Mouse (Mus musculus): Measurements from ENCODE around the gene Prkag2. TPM values are rescaled to one million over a fixed set of nuclear protein-coding genes. Genes with fewer than 3 reads are reported as not detected.

The Prkag2 gene
- polyA plus RNA-seq, 2 experiments = 3.1 to 4.0 TPM

DNA sequence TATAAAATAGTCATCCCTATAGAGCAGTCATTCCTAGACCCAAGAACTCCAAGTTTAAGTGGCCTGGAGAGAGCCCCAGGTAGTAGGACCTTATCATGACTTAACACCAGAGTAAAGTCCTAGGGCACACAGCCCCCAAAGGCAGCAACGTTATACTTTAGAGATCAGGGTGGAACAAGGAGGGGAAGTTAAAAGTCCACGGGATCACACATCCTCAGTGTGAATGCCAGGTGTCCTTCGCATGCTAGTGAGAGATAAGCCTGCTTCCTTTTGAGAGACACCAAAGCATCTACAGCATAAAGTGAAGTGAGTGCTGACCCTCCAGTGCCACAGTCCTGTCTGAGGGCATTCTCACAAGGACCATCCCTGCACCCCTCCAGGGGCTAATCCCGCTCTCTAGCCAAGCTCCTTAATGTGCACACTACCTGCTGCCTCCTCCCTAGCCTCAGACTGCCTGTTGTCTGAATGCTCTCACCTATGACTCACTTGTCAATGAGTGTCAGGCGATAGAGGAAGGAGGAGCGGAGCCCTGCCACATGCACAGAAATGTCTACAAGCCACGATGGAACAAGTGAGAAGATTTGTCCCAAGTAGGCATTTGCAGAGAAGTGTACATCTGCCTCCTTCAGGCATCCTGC lies 132.4 kb downstream of the Prkag2 start:
- DNase-seq (ENCODE audit: low read depth in 3 of 3, low spot score in 3 of 3) = no peak
- Histone ChIP-seq H3K27me3 (ENCODE audit: control insufficient read depth, insufficient read depth, low read length) (no peaks in the 10 kb centered on the region; the same call in none of the 2 replicates), H3K9me3 (ENCODE audit: control insufficient read depth, low read length) (no peaks in the 10 kb centered on the region), H3K27ac (no peak overlapping the region), H3K36me3 (replicated peaks; ENCODE audit: control insufficient read depth, insufficient read depth, low read depth) (no peaks in the 10 kb centered on the region), H3K4me3 (ENCODE audit: insufficient read depth in 1 of 2, low read depth in 2 of 2, low read length in 2 of 2) (no peak overlapping the region), H3K9ac (replicated peaks) (no peak overlapping the region), H3K4me1 (replicated peaks; ENCODE audit: control insufficient read depth in 2 of 2, insufficient read depth in 2 of 2, low read length in 1 of 2) (peaks cover 4 to 11% of the 10 kb centered on the region in 2 experiments; a peak in 3 of 4 replicates), H3K4me2 (ENCODE audit: low read depth) (no peak overlapping the region)
- no peak for TF ChIP-seq EP300 (IDR thresholded peaks at IDR 0.05; ENCODE audit: low read depth)
- TF ChIP-seq CTCF (IDR thresholded peaks at IDR 0.05; ENCODE audit: low read depth) = no peak
- no peak for ATAC-seq (ENCODE audit: insufficient read depth)
- 17% methylated on average over 7 of the region's 7 CpGs for WGBS (ENCODE audit: insufficient replicate concordance)

DNA sequence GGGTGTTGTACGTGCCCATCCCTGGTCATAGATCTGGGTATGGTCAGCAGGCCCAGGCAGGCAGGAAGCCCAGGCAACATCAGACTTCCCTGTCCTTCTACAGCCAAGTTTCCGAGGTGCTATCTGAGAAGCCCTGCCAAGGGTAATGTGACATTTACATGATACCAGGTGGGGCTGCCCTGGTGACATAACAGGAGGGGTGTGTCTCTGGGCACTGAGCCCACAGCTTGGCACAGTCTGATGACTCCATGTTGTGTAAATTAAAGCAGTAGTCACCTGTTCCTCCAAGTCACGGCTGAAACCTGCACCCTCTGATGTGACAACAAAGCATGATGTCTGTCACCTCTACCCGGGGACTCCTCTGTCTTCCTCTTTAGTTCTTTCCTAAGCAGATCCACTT lies 136.7 kb downstream of the Prkag2 start:
- H3K4me1 ChIP-seq (replicated peaks; ENCODE audit: control insufficient read depth in 2 of 2, insufficient read depth in 2 of 2, low read length in 1 of 2) = peaks cover 4 to 5% of the 10 kb centered on the region in 2 experiments; a peak in 3 of 4 replicates
- H3K4me2 ChIP-seq (ENCODE audit: low read depth) = no peak overlapping the region
- DNase-seq (ENCODE audit: low read depth in 3 of 3, low spot score in 3 of 3) (no peak), ATAC-seq (ENCODE audit: insufficient read depth) (no peak)
- no peak overlapping the region for H3K4me3 ChIP-seq (ENCODE audit: insufficient read depth in 1 of 2, low read depth in 2 of 2, low read length in 2 of 2)
- H3K9ac ChIP-seq (replicated peaks) = no peak overlapping the region
- TF ChIP-seq CTCF (IDR thresholded peaks at IDR 0.05; ENCODE audit: low read depth) = no peak
- TF ChIP-seq EP300 (IDR thresholded peaks at IDR 0.05; ENCODE audit: low read depth) = no peak
- 51% methylated on average over 4 of the region's 4 CpGs for WGBS (ENCODE audit: insufficient replicate concordance)
- no peaks in the 10 kb centered on the region for H3K36me3 ChIP-seq (replicated peaks; ENCODE audit: control insufficient read depth, insufficient read depth, low read depth)
- no peak overlapping the region for H3K27ac ChIP-seq
- H3K9me3 ChIP-seq (ENCODE audit: control insufficient read depth, low read length) = no peaks in the 10 kb centered on the region
- no peaks in the 10 kb centered on the region; the same call in 1 of the 2 replicates for H3K27me3 ChIP-seq (ENCODE audit: control insufficient read depth, insufficient read depth, low read length)

DNA sequence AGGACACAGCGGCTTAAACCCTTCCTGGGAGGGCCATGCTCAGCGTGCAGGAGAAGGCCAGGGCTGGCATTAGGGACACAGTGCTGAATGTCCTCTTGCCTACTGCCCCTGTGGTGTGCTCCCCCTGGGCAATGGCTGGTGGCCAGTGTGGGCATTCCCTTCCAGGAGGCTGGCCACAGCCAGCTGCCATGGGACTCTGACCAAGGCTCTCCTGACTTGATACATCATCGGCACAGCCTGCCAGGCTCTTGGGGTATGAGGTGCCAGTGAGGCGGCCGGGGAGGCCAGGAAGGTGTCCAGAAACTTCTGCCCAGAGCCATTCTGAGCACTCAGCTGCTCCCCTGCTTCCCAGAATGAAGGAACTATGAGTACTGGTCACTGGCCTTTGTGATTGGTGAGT lies 139.7 kb downstream of the Prkag2 start:
- DNase-seq (ENCODE audit: low read depth in 3 of 3, low spot score in 3 of 3) (no peak), ATAC-seq (ENCODE audit: insufficient read depth) (no peak)
- no peak overlapping the region for H3K4me2 ChIP-seq (ENCODE audit: low read depth)
- no peaks in the 10 kb centered on the region for H3K36me3 ChIP-seq (replicated peaks; ENCODE audit: control insufficient read depth, insufficient read depth, low read depth)
- no peak overlapping the region for H3K4me3 ChIP-seq (ENCODE audit: insufficient read depth in 1 of 2, low read depth in 2 of 2, low read length in 2 of 2)
- TF ChIP-seq EP300 (IDR thresholded peaks at IDR 0.05; ENCODE audit: low read depth) (no peak), CTCF (IDR thresholded peaks at IDR 0.05; ENCODE audit: low read depth) (no peak)
- H3K4me1 ChIP-seq (replicated peaks; ENCODE audit: control insufficient read depth in 2 of 2, insufficient read depth in 2 of 2, low read length in 1 of 2) = no peaks in the 10 kb centered on the region
- no peaks in the 10 kb centered on the region for H3K9me3 ChIP-seq (ENCODE audit: control insufficient read depth, low read length)
- H3K9ac ChIP-seq (replicated peaks) = no peak overlapping the region
- 72% methylated on average over 5 of the region's 5 CpGs for WGBS (ENCODE audit: insufficient replicate concordance)
- no peaks in the 10 kb centered on the region; the same call in 1 of the 2 replicates for H3K27me3 ChIP-seq (ENCODE audit: control insufficient read depth, insufficient read depth, low read length)
- H3K27ac ChIP-seq = no peak overlapping the region

DNA sequence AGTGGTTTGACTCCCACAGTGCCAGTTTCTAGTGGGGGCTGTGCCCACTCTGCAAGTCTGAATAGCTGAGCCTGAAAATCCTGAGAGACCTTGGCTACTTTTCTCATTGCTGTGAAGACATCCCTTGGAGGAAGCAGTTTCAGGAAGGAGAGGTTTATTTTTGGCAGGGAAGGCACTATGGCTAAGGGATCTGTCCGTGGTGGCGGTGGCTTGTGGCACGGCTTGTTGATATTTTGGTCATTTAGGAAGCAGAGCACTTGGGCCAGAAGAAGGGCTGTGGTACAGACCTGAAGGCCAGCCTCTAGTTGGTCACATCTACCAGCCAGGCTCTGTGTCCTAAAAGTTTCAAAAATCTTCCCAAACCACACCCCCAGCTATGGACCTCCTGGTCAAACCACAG lies 140.7 kb downstream of the Prkag2 start:
- no peak overlapping the region for H3K4me2 ChIP-seq (ENCODE audit: low read depth)

DNA sequence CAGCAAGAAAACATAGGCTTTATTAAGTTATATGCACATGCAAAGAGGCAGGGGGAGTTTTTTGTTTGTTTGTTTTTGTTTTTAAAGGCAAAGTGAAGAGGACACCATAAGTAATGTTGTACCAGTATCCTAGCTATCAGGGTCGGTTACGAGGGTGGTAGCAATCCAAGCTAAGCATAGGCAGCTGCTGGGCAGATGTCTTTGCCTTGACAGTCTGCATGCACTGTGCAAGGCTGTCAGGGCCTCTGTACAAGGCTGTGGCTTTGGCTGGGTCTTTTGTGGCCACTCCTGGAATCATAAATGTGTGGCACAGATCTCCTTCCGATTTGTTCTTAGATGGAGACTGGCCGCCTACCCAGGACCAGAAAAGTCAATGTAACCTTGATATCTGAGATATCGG lies 141.8 kb downstream of the Prkag2 start:
- DNase-seq (ENCODE audit: low read depth in 3 of 3, low spot score in 3 of 3) = no peak
- Histone ChIP-seq H3K27me3 (ENCODE audit: control insufficient read depth, insufficient read depth, low read length) (no peaks in the 10 kb centered on the region; the same call in 1 of the 2 replicates), H3K27ac (no peak overlapping the region)

More for the DNA sequence above, 140.7 kb downstream of the Prkag2 start:
- TF ChIP-seq CTCF (IDR thresholded peaks at IDR 0.05; ENCODE audit: low read depth) = no peak
- no peak for TF ChIP-seq EP300 (IDR thresholded peaks at IDR 0.05; ENCODE audit: low read depth)
- H3K4me1 ChIP-seq (replicated peaks; ENCODE audit: control insufficient read depth in 2 of 2, insufficient read depth in 2 of 2, low read length in 1 of 2) = no peaks in the 10 kb centered on the region
- no peaks in the 10 kb centered on the region for H3K36me3 ChIP-seq (replicated peaks; ENCODE audit: control insufficient read depth, insufficient read depth, low read depth)
- H3K27ac ChIP-seq = no peak overlapping the region
- DNase-seq (ENCODE audit: low read depth in 3 of 3, low spot score in 3 of 3) (no peak), ATAC-seq (ENCODE audit: insufficient read depth) (no peak)
- WGBS (ENCODE audit: insufficient replicate concordance) = 45% methylated on average over 3 of the region's 3 CpGs
- H3K4me3 ChIP-seq (ENCODE audit: insufficient read depth in 1 of 2, low read depth in 2 of 2, low read length in 2 of 2) = no peak overlapping the region
- no peaks in the 10 kb centered on the region for H3K9me3 ChIP-seq (ENCODE audit: control insufficient read depth, low read length)
- no peaks in the 10 kb centered on the region; the same call in 1 of the 2 replicates for H3K27me3 ChIP-seq (ENCODE audit: control insufficient read depth, insufficient read depth, low read length)
- H3K9ac ChIP-seq (replicated peaks) = no peak overlapping the region

More for the DNA sequence above, 141.8 kb downstream of the Prkag2 start:
- Histone ChIP-seq H3K4me2 (ENCODE audit: low read depth) (no peak overlapping the region), H3K36me3 (replicated peaks; ENCODE audit: control insufficient read depth, insufficient read depth, low read depth) (no peaks in the 10 kb centered on the region), H3K4me1 (replicated peaks; ENCODE audit: control insufficient read depth in 2 of 2, insufficient read depth in 2 of 2, low read length in 1 of 2) (no peaks in the 10 kb centered on the region), H3K4me3 (ENCODE audit: insufficient read depth in 1 of 2, low read depth in 2 of 2, low read length in 2 of 2) (no peak overlapping the region), H3K9ac (replicated peaks) (no peak overlapping the region), H3K9me3 (ENCODE audit: control insufficient read depth, low read length) (no peaks in the 10 kb centered on the region)
- ATAC-seq (ENCODE audit: insufficient read depth) = no peak
- no peak for TF ChIP-seq EP300 (IDR thresholded peaks at IDR 0.05; ENCODE audit: low read depth)
- TF ChIP-seq CTCF (IDR thresholded peaks at IDR 0.05; ENCODE audit: low read depth) = no peak
- 75% methylated on average over 5 of the region's 5 CpGs for WGBS (ENCODE audit: insufficient replicate concordance)
